Mouse (Mus musculus) left cerebral cortex, adult 2 months (tissue): Measurements from ENCODE around the gene Kdm5c. TPM values are rescaled to one million over a fixed set of nuclear protein-coding genes. Genes with fewer than 3 reads are reported as not detected.

ENCODE experiments used
- DNase-seq, 2 experiments: peaks; one replicate each; pipeline ENCODE4 v3.0.0; 2021 to 2022; ENCODE audit warnings: low spot score in 2 of 2, mixed read lengths in 1 of 2; ENCODE audit errors: extremely low spot score in 1 of 2
- H3K27ac ChIP-seq: fragments of 200-600 bp; 2 replicates; pipeline ENCODE4 v1.8.1; 2022
- H3K4me3 ChIP-seq: fragments of 200-600 bp; 2 replicates; pipeline ENCODE4 v1.8.1; 2022
- CTCF ChIP-seq: fragments of 200-600 bp; IDR thresholded peaks from 2 replicates; pipeline ENCODE4 v1.8.1; 2022; ENCODE audit warnings: antibody characterized with exemption, mild to moderate bottlenecking, moderate library complexity
- intact Hi-C: fragments of 180-260 bp; cut with DNase I; formaldehyde crosslinking; loops from one replicate; pipeline ENCODE4 v1.15.1; 2025
- total RNA-seq, 2 experiments: library from RNA; stranded (reverse); gene quantifications; 2 replicates each; pipeline ENCODE4 v1.2.3; 2021

The Kdm5c gene
- total RNA-seq, 2 experiments from 2014 or later, result 52.9 to 64.1 TPM

- intact Hi-C loops, result no loop called here
- Histone ChIP-seq H3K27ac (no peak overlapping the region), H3K4me3 (no peak overlapping the region)
- no peak for TF ChIP-seq CTCF
- DNase-seq, result no peak
Observed at GRCm38 (mm10) chrX:152307371-152307770, 74.6 kb downstream of the Kdm5c start.

- TF ChIP-seq CTCF, result peak; percentile 60
- DNase-seq, result peak in 1 of 2 experiments; percentile 17
- intact Hi-C loops, result no loop called here
- H3K27ac ChIP-seq, result no peak overlapping the region
- H3K4me3 ChIP-seq, result no peak overlapping the region
Observed at GRCm38 (mm10) chrX:152307942-152308341, 75.1 kb downstream of the Kdm5c start.

- intact Hi-C loops, result no loop called here
- Histone ChIP-seq H3K27ac (no peak overlapping the region), H3K4me3 (no peak overlapping the region)
- DNase-seq, result no peak
- no peak for TF ChIP-seq CTCF
Observed at GRCm38 (mm10) chrX:152320535-152320934, 87.7 kb downstream of the Kdm5c start.

GRCm38 (mm10) chrX:152322776-152323175, 90.0 kb downstream of the Kdm5c start:
- Histone ChIP-seq H3K4me3 (no peak overlapping the region), H3K27ac (no peak overlapping the region)
- intact Hi-C loops, result no loop called here
- DNase-seq, result no peak
- no peak for TF ChIP-seq CTCF

GRCm38 (mm10) chrX:152323584-152323983, 90.8 kb downstream of the Kdm5c start:
- DNase-seq, result no peak
- intact Hi-C loops, result no loop called here
- Histone ChIP-seq H3K4me3 (no peak overlapping the region), H3K27ac (no peak overlapping the region)
- peak; percentile 25 for TF ChIP-seq CTCF

Other genes with a start within 250 kb of the Kdm5c start
- 10 to 100 TPM; 35.3 to 46.5 TPM for gene Hsd17b10, start 231.2 kb upstream of the Kdm5c start, total RNA-seq
- gene Ribc1, start 216.7 kb upstream of the Kdm5c start, total RNA-seq, result 1 to 10 TPM in 1 of 2 experiments, not detected in 1; 1.3 TPM
- 10 to 100 TPM; 51.9 to 54.4 TPM for gene Smc1a, start 216.6 kb upstream of the Kdm5c start, total RNA-seq
- 100 to 1,000 TPM; 152 to 155 TPM for gene Iqsec2, start 88.8 kb upstream of the Kdm5c start, total RNA-seq
- 10 to 100 TPM; 52.7 to 56.0 TPM for gene Kantr, start 94.5 kb downstream of the Kdm5c start, total RNA-seq
- 100 to 1,000 TPM; 105 to 116 TPM for gene Tspyl2, start 109.4 kb downstream of the Kdm5c start, total RNA-seq
- 10 to 100 TPM; 14.5 to 16.8 TPM for gene Gpr173, start 135.7 kb downstream of the Kdm5c start, total RNA-seq